Mouse (Mus musculus) midbrain, embryonic 12.5 days (tissue): ENCODE measurements around the gene Tnfrsf4. TPM values are rescaled to one million over a fixed set of nuclear protein-coding genes. Genes with fewer than 3 reads are reported as not detected.
A peak's percentile ranks its signal among the peaks of the same experiment; 100 is the strongest.

Experiments used
- ATAC-seq: fragments of 200-750 bp; cut with Nextera tagmentation; 2 replicates; pipeline ENCODE4 v1.8.0; 2017; ENCODE audit warnings: low read depth, moderate TSS enrichment, moderate library complexity; ENCODE audit not compliant: low FRiP score
- H3K27ac ChIP-seq: fragments of 300-500 bp; sonication (generic); replicated peaks from 2 replicates; pipeline ENCODE4 v1.5.1; 2016; ENCODE audit warnings: mild to moderate bottlenecking
- H3K27me3 ChIP-seq: fragments of 300-500 bp; sonication (generic); 2 replicates; pipeline ENCODE4 v1.6.1; 2016; ENCODE audit warnings: mild to moderate bottlenecking
- H3K36me3 ChIP-seq: fragments of 300-500 bp; sonication (generic); 2 replicates; pipeline ENCODE4 v1.6.1; 2016
- H3K4me1 ChIP-seq: fragments of 300-500 bp; sonication (generic); 2 replicates; pipeline ENCODE4 v1.6.1; 2016
- H3K4me2 ChIP-seq: fragments of 300-500 bp; sonication (generic); replicated peaks from 2 replicates; pipeline ENCODE4 v1.6.1; 2016; ENCODE audit warnings: mild to moderate bottlenecking, moderate library complexity
- H3K4me3 ChIP-seq: fragments of 300-500 bp; sonication (generic); 2 replicates; pipeline ENCODE4 v1.5.1; 2016; ENCODE audit warnings: mild to moderate bottlenecking
- H3K9ac ChIP-seq: fragments of 300-500 bp; sonication (generic); replicated peaks from 2 replicates; pipeline ENCODE4 v1.6.1; 2016; ENCODE audit warnings: mild to moderate bottlenecking, moderate library complexity
- H3K9me3 ChIP-seq: fragments of 300-500 bp; sonication (generic); 2 replicates; pipeline ENCODE4 v1.6.1; 2016; ENCODE audit warnings: mild to moderate bottlenecking
- WGBS: fragments of 180-500 bp; shearing (Covaris S2); methylation state at CpG from one replicate; pipeline ENCODE4 v1.1.7; 2016; 5-methylcytosine and 5-hydroxymethylcytosine counted together
- polyA plus RNA-seq: library from polyadenylated mRNA; unstranded; fragments of >200 nt; fragmentation: Nextera tagmentation; extraction: Ambion mirVana; gene quantifications from 2 replicates; pipeline ENCODE4 v1.2.1, GENCODE M21; 2016

Gene Tnfrsf4
- 0.52 and 0.77 TPM in 2 replicates for polyA plus RNA-seq

DNA sequence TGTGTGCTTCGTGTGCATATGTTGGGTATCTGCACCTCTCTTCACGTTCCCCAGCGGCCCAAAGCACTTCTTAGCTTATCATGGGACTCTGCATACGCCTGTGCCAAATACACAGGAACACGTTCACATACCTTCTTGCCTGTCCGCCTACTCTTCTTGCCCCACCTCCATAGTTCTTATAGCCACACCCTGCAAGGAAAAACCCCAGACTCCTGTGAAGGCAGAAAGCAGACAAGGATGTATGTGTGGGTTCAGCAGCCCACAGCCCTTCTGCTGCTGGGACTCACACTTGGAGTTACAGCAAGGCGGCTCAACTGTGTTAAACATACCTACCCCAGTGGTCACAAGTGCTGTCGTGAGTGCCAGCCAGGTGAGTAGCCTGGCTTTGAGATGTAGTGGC, at the start of gene Tnfrsf4:
Gene Tnfrsf4 (plus strand): TSS at position 207 of the 400 bp plus-strand sequence.
- Histone ChIP-seq H3K27me3 (no peaks in the 10 kb centered on the region), H3K36me3 (peaks cover 68% of the 10 kb centered on the region)
- WGBS = 87% methylated on average over 8 of the region's 8 CpGs

DNA sequence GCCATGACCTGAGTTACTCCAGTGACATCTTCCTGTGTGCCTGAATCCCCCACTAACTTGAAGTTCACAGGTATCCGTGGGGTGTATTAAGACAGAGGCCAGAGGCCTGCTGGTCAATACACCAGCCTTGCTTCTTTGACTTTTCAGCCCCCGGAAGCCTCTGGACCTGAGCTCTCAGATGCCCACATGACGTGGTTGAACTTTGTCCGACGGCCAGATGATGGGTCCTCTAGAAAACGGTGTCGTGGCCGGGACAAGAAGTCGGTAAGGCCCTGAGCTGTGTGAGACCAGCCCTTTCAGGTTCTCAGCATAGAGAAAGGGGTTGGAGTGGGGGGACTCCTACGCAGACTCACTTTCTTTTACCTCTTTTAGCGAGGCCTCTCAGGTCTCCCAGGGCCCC, 49.2 kb upstream of the Tnfrsf4 start:
- Histone ChIP-seq H3K27me3 (no peaks in the 10 kb centered on the region), H3K36me3 (peaks cover 33% of the 10 kb centered on the region), H3K4me1 (peaks cover 20% of the 10 kb centered on the region), H3K4me3 (no peak overlapping the region), H3K9me3 (no peaks in the 10 kb centered on the region), H3K27ac (no peak overlapping the region), H3K4me2 (no peak overlapping the region), H3K9ac (no peak overlapping the region)
- WGBS = 89% methylated on average over 11 of the region's 11 CpGs
- ATAC-seq = no peak

More for the DNA sequence above, at the start of gene Tnfrsf4:
- Histone ChIP-seq H3K9ac (no peak within 1 kb of the TSS), H3K4me1 (no peaks in the 10 kb centered on the region), H3K4me2 (no peak within 1 kb of the TSS), H3K4me3 (no peak within 1 kb of the TSS), H3K27ac (no peak within 1 kb of the TSS), H3K9me3 (no peaks in the 10 kb centered on the region)
- ATAC-seq = no peak

DNA sequence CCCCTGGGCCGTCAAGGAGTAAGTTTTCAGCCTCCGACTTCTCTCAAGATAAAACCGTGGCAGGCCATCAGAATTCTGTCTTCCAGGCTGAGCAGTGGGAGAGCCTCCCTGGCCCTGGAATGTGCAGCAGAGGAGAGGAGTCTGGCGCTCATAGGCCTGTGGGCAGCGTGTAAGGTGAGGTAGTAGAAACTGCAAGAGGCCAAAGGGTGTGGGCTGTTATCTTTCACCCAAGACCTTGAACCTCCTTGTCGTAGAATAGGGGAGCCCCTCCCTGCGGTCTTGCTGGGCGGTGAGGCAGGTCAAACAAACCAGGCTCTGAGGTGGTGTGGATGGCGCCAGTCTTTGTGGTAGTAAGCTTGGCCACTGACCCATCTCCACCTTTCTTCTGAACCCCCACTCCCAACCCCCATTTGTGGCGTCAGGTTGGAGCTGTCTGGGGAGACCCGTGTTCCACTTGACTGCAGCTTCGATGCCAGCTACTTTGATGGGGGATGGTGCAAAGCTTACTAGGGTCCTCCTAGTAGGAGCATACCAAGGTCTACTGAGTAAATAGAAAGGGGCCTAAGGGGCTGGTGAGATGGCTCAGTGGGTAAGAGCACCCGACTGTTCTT, 44.5 kb upstream of the Tnfrsf4 start:
- Histone ChIP-seq H3K9ac (no peak overlapping the region), H3K9me3 (no peaks in the 10 kb centered on the region), H3K4me1 (0 out of 2 replicates have a peak, but pooled peaks cover 4% of the 10 kb centered on the region), H3K27me3 (no peaks in the 10 kb centered on the region), H3K36me3 (peaks cover 25% of the 10 kb centered on the region), H3K27ac (no peak overlapping the region), H3K4me3 (no peak overlapping the region), H3K4me2 (no peak overlapping the region)
- no peak for ATAC-seq
- 92% methylated on average over 13 of the region's 13 CpGs for WGBS

DNA sequence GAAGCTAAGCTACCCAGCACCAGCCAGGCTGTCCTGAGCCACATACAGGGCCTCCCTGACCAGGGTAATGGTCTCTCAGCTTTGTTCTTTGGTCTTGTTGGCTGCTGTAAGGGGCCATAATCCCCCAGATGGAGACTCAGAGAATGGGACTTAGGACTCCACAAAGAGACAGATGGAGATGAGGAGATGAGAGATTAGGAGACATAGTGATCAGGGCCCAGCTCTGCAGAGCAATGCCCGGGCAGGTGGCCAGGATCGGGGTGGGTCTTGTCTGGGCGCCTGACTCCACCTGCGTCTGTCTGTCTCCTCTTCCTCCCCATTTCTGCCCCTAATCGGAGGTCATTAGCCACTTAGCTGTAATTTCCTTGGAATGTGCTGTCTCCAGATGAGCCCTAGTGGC, 43.4 kb upstream of the Tnfrsf4 start:
- H3K9ac ChIP-seq = no peak overlapping the region
- H3K4me2 ChIP-seq = no peak overlapping the region
- H3K27me3 ChIP-seq = no peaks in the 10 kb centered on the region
- 82% methylated on average over 5 of the region's 5 CpGs for WGBS
- H3K4me1 ChIP-seq = 0 out of 2 replicates have a peak, but pooled peaks cover 4% of the 10 kb centered on the region
- H3K27ac ChIP-seq = no peak overlapping the region
- H3K4me3 ChIP-seq = no peak overlapping the region
- H3K9me3 ChIP-seq = no peaks in the 10 kb centered on the region
- no peak for ATAC-seq
- peaks cover 14% of the 10 kb centered on the region for H3K36me3 ChIP-seq

DNA sequence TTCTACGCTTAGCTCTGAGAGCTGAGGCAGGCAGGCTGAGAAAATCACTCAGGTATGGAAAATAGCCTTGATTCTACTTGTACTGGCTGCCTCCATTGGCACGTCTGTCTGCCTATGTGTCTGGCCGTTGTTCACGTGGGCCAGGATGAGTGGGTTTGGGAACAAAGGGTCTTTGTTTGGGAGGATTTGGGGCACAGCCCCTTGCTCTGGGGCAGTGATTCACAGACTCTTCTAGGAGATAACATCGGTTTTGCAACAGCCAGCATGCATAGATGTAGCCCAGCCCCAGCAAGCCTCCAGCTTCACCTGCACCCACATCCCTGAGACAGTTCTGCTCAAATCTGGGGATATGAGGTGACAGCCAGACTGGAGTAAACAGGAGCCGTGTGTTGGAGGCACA, 41.0 kb upstream of the Tnfrsf4 start:
- H3K9me3 ChIP-seq = no peaks in the 10 kb centered on the region
- 45% methylated on average over 6 of the region's 6 CpGs for WGBS
- no peak overlapping the region for H3K4me3 ChIP-seq
- no peak overlapping the region for H3K9ac ChIP-seq
- no peaks in the 10 kb centered on the region for H3K27me3 ChIP-seq
- no peak overlapping the region for H3K27ac ChIP-seq
- H3K4me1 ChIP-seq = 0 out of 2 replicates have a peak, but pooled peaks cover 4% of the 10 kb centered on the region
- no peaks in the 10 kb centered on the region for H3K36me3 ChIP-seq
- no peak overlapping the region for H3K4me2 ChIP-seq
- no peak for ATAC-seq

DNA sequence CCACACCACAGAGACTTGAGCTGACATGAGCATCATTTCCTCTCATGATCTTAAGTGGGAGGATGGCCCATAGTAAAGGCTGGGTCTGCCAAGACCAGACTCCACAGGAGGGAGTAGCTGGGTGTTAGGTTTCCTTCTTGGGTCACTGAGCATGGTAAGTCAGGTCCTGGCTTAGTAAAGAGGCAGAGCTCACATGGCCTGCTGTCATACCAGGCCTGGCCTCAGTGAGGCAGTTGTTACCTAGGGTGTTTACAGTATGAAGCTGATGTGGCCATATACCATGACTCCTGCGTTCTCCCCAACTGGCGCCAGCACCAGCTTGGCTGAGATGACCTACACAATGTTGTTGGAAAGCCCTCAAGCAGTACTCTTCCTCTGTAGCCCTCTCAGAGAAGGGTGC, 40.4 kb upstream of the Tnfrsf4 start:
- ATAC-seq = no peak
- H3K9ac ChIP-seq = no peak overlapping the region
- no peak overlapping the region for H3K4me3 ChIP-seq
- H3K36me3 ChIP-seq = no peaks in the 10 kb centered on the region
- H3K27me3 ChIP-seq = no peaks in the 10 kb centered on the region
- no peak overlapping the region for H3K4me2 ChIP-seq
- WGBS = 83% methylated on average over 2 of the region's 2 CpGs
- H3K4me1 ChIP-seq = 0 out of 2 replicates have a peak, but pooled peaks cover 4% of the 10 kb centered on the region
- no peak overlapping the region for H3K27ac ChIP-seq
- no peaks in the 10 kb centered on the region for H3K9me3 ChIP-seq

DNA sequence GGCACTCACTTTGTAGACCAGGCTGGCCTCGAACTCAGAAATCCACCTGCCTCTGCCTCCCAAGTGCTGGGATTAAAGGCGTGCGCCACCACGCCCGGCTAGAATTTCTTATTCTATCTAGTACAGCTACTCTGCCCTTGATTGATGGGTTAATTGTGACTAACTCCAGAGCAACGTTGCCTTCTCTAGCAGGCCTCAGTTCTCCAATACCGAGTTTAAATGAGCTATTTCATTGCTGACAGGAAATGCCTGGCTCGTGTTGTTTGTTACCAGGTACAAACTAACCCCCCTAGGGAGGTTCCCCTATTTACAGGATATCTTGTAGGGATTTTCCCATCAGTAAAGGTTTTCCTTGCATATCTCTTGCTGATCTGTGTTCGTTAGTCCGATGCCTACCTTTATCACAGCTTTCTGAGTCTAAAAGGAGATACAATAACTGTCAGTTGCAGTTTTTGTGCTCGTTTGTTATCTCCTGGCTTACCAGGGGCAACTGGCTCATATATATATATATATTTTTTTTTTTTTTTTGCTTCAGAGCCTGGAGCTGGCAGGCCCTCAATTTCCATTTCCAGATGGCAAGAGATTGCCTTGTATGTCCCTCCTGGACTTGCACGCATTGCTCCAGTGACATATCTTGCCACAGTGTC, 32.1 kb upstream of the Tnfrsf4 start:
- Histone ChIP-seq H3K4me3 (no peak overlapping the region), H3K27me3 (no peaks in the 10 kb centered on the region), H3K9ac (no peak overlapping the region), H3K36me3 (no peaks in the 10 kb centered on the region), H3K4me2 (no peak overlapping the region), H3K27ac (no peak overlapping the region), H3K4me1 (peaks cover 10% of the 10 kb centered on the region), H3K9me3 (no peaks in the 10 kb centered on the region)
- WGBS = 83% methylated on average over 12 of the region's 12 CpGs
- ATAC-seq = no peak

DNA sequence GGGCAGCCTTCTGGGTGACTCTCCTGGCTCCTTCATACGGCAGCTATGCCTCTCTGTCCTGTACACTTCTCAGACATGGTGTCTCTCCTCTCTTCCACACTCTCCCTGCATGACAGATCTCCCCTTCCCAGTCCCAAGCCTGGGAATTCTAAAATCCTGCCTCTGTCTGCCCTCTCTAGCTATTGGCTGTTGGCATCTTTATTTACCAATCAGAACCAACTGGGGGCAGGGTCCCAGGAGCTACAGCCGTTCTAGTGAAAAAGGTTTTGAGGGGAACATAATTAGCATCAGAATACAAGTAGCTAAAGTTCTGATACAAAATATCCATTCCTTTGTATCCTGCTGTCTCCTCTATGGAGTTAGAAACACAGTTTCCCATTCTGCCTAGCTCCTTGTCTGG, 29.9 kb upstream of the Tnfrsf4 start:
- no peak overlapping the region; the same call in 1 of the 2 replicates for H3K4me2 ChIP-seq
- peaks cover 10% of the 10 kb centered on the region for H3K4me1 ChIP-seq
- WGBS = 26% methylated on average over 2 of the region's 2 CpGs
- H3K9ac ChIP-seq = no peak overlapping the region; the same call in 1 of the 2 replicates
- no peak overlapping the region for H3K4me3 ChIP-seq
- H3K27me3 ChIP-seq = no peaks in the 10 kb centered on the region
- no peaks in the 10 kb centered on the region for H3K9me3 ChIP-seq
- H3K36me3 ChIP-seq = no peaks in the 10 kb centered on the region
- ATAC-seq = 0 out of 2 replicates have a peak, but pooled peaks have one; percentile 52
- no peak overlapping the region for H3K27ac ChIP-seq

DNA sequence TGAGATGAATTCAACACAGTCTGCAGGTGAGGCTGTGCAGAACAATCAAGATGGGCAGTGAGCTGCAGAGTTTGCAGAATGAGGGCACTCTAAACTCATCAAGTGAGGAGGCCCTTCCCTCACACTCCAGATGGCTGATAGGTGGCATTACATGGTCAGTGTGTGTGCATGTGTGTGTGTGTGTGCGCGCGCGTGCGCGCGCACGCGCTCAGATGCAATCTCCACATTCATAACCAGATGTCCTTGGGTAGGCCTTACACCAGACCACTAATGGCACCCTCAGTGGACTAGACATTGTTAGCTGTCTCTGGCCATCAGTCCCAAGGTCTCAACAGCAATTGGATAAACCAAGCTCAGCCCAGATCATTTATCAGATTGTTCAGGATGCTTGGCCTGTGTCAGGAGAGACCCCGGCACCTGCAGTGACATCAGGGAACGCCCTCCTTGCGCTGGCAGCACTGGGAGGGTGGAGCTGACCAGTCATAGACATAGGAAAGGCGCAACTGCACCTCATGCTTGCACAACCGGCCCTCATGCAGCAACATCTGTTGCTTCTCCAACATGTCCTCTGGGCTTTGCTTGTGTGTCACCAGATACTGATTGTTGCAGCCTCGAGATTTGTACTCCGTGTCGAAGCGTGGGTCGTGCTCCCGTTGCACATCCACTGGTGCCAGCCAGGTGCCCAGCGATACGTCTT, 22.3 kb upstream of the Tnfrsf4 start:
- peak overlapping the region; percentile 95 for H3K4me2 ChIP-seq
- peaks cover 6% of the 10 kb centered on the region; the same call in 1 of the 2 replicates for H3K36me3 ChIP-seq
- H3K9me3 ChIP-seq = no peaks in the 10 kb centered on the region
- 0 out of 2 replicates have a peak overlapping the region, but pooled peaks have one; percentile 84 for H3K27ac ChIP-seq
- H3K4me1 ChIP-seq = peaks cover 30% of the 10 kb centered on the region
- no peaks in the 10 kb centered on the region for H3K27me3 ChIP-seq
- ATAC-seq = no peak
- 87% methylated on average over 22 of the region's 22 CpGs for WGBS
- peak overlapping the region; percentile 76 for H3K4me3 ChIP-seq
- H3K9ac ChIP-seq = peak overlapping the region; percentile 77

DNA sequence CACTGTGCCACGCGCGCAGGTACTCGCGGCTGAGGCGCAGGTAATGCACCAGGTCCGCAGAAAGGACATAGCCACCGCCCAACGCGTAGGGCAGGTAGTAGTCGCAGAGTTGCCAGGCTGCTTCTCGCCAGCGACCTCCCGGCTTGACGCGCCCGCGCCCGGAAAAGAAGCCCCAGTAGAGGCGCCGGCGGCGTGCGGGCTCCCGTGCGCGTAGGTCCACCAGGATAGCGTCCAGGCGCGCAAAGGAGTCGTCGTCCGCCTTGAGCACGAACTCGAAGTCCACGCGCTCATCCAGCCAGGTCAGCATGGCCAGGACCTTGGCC, 21.8 kb upstream of the Tnfrsf4 start:
- Histone ChIP-seq H3K9ac (peak overlapping the region; percentile 77), H3K36me3 (peaks cover 11% of the 10 kb centered on the region), H3K27me3 (no peaks in the 10 kb centered on the region), H3K4me3 (peak overlapping the region; percentile 76), H3K9me3 (no peaks in the 10 kb centered on the region), H3K4me2 (peak overlapping the region; percentile 95), H3K4me1 (peaks cover 30% of the 10 kb centered on the region), H3K27ac (peak overlapping the region; percentile 84)
- 32% methylated on average over 37 of the region's 37 CpGs for WGBS
- no peak for ATAC-seq

DNA sequence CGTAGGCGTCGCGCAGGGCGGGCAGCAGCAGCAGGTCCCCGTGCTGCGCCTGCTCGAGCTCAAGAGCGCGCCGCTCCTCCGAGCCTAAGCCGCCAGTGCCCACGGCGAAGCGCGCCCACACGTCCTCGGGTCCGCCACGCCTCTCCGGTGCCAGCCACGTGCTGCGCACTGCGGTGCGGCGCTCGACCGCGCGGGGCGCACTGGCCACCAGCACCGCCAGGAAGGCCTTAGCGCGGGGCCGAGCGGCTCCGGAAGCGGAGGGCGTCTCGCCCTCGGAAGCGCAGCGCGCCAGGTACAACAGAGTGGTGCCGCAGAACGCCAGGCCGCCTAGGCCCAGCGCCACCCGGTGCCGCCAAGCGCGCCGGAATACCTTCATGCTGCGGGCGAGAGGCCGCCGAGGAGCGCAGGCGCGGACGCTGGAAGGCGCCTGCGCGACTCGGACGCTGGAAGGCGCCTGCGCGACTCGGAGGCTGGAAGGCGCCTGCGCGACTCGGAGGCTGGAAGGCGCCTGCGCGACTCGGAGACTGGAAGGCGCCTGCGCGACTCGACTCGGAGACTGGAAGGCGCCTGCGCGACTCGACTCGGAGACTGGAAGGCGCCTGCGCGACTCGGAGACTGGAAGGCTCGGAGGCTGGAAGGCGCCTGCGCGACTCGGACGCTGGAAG, 21.3 kb upstream of the Tnfrsf4 start, which contains the start of the genes B3galt6 and Sdf4:
Gene B3galt6 (minus strand): TSS at position 409 of the 665 bp plus-strand sequence.
Gene Sdf4 (plus strand): TSS at position 632 of the 665 bp plus-strand sequence.
- H3K27ac ChIP-seq = peak within 1 kb of the TSS; percentile 84
- under 1% methylated on average over 99 of the region's 99 CpGs for WGBS
- peak within 1 kb of the TSS; percentile 77 for H3K9ac ChIP-seq
- H3K4me1 ChIP-seq = peaks cover 30% of the 10 kb centered on the region
- H3K4me3 ChIP-seq = peak within 1 kb of the TSS; percentile 76
- H3K27me3 ChIP-seq = no peaks in the 10 kb centered on the region
- peak; percentile 87 for ATAC-seq
- H3K4me2 ChIP-seq = peak within 1 kb of the TSS; percentile 95
- no peaks in the 10 kb centered on the region for H3K9me3 ChIP-seq
- peaks cover 16% of the 10 kb centered on the region for H3K36me3 ChIP-seq
